8 mouse cellular contexts compared by ENCODE assay signal in the genomic region with DNA sequence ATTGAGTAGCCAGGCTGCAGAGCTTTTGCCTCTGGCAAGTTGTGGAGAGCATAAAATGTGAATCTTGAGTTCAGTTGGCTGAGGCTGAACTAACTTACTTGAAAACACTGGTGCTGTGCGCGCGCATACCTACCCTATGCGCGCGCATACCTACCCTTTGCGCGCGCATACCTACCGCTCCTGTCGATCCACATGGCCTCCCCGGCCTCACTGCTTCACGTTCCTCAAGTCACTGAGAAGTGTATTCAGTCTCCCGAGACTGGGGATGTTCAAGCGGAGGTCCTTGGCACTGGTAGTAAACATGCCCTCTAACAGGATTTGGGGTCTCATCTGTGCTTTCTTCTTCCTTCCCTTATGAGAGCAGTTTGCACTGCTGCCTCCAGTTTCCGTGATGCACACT. TPM values are rescaled to one million over a fixed set of nuclear protein-coding genes. Genes with fewer than 3 reads are reported as not detected.
DNase-seq lines count a peak whose midpoint lies in the region; ATAC-seq lines count a peak whose summit lies in the region.

No protein-coding gene starts in this region.

- no peaks in the 10 kb centered on the region for H3K27me3 ChIP-seq in megakaryocyte, embryonic 14.5 days (replicated peaks)
- H3K27me3 ChIP-seq in midbrain, embryonic 14.5 days (ENCODE audit: control insufficient read depth, insufficient read depth, low read length): no peaks in the 10 kb centered on the region

- no peak overlapping the region for H3K27ac ChIP-seq in midbrain, embryonic 14.5 days (replicated peaks; ENCODE audit: low read depth, low read length)

- peaks cover 95% of the 10 kb centered on the region for H3K36me3 ChIP-seq in megakaryocyte, embryonic 14.5 days (replicated peaks; ENCODE audit: low read length)
- peaks cover 18% of the 10 kb centered on the region for H3K36me3 ChIP-seq in midbrain, embryonic 14.5 days (ENCODE audit: control insufficient read depth, insufficient read depth, low read length)

- peak; percentile 78 for DNase-seq in embryo, embryonic 11 days
- no peak for DNase-seq in midbrain, embryonic 14.5 days
- no peak for DNase-seq in adrenal gland, postnatal 4 days (ENCODE audit: low spot score in 2 of 2)
- no peak for DNase-seq in cerebellum, postnatal 10 days

- peak overlapping the region; percentile 57 for H3K4me3 ChIP-seq in megakaryocyte, embryonic 14.5 days (replicated peaks)
- no peak overlapping the region for H3K4me3 ChIP-seq in midbrain, embryonic 14.5 days (replicated peaks; ENCODE audit: low read depth, low read length)

- ATAC-seq in megakaryocyte, adult 5-6 weeks (ENCODE audit: poor library complexity, severe bottlenecking): no peak
- peak; percentile 28 for ATAC-seq in inflammation-experienced regulatory T-cells, adult 6 months
- ATAC-seq in midbrain, embryonic 14.5 days (ENCODE audit: low FRiP score, low TSS enrichment): no peak
- no peak for ATAC-seq in erythroid progenitor cell, adult 5-6 weeks (replicated peaks; ENCODE audit: low FRiP score, poor library complexity, severe bottlenecking)

- no peak overlapping the region for H3K9ac ChIP-seq in midbrain, embryonic 14.5 days (replicated peaks; ENCODE audit: low read length)

- 30% methylated on average over 16 of the region's 16 CpGs for WGBS in midbrain, embryonic 14.5 days

- H3K4me2 ChIP-seq in midbrain, embryonic 14.5 days (ENCODE audit: low read length): peak overlapping the region; percentile 21

- H3K4me1 ChIP-seq in megakaryocyte, embryonic 14.5 days: peaks cover 42% of the 10 kb centered on the region
- no peaks in the 10 kb centered on the region for H3K4me1 ChIP-seq in midbrain, embryonic 14.5 days (ENCODE audit: control insufficient read depth, insufficient read depth, low read length)

- no peaks in the 10 kb centered on the region for H3K9me3 ChIP-seq in megakaryocyte, embryonic 14.5 days
- H3K9me3 ChIP-seq in midbrain, embryonic 14.5 days (ENCODE audit: control insufficient read depth, low read length): no peaks in the 10 kb centered on the region

RNA-seq across cellular contexts. Expression of a gene that starts 32.8 kb away (rescaled TPM):
- polyA plus RNA-seq in megakaryocyte, embryonic 14.5 days (2012; ENCODE audit: insufficient read depth, low replicate concordance): 0.85 TPM in 1 of 2 replicates, not detected in the other
- total RNA-seq in megakaryocyte, adult 5-6 weeks (2015): not detected in 2 replicates
- total RNA-seq in megakaryocyte, adult 5-6 weeks (2017): not detected in 2 replicates
- under 1 TPM; 0.07 to 0.20 (median 0.17) TPM for polyA plus RNA-seq in inflammation-experienced regulatory T-cells, adult 6 months (2017; shearing (Covaris generic))
- 0.09 TPM in 1 of 2 replicates, not detected in the other for polyA plus RNA-seq in midbrain, embryonic 14.5 days (2014; fragmentation: Nextera tagmentation; extraction: Ambion mirVana)
- total RNA-seq in erythroid progenitor cell, adult 5-6 weeks (2015; ENCODE audit: low replicate concordance): not detected in 2 replicates
- total RNA-seq in erythroid progenitor cell, adult 5-6 weeks (2017; ENCODE audit: low replicate concordance): 0.51 TPM in 1 of 2 replicates, not detected in the other
- total RNA-seq in adrenal gland, postnatal 4 days (2021): under 1 TPM in 1 of 2 experiments, not detected in 1; 0.08 TPM

RNA-seq across cellular contexts. Expression of a gene that starts 42.1 kb away (rescaled TPM):
- polyA plus RNA-seq in megakaryocyte, embryonic 14.5 days (2012; ENCODE audit: insufficient read depth, low replicate concordance): 37.0 and 41.7 TPM in 2 replicates
- total RNA-seq in megakaryocyte, adult 5-6 weeks (2015): 21.5 and 25.4 TPM in 2 replicates
- total RNA-seq in megakaryocyte, adult 5-6 weeks (2017): 20.7 and 24.0 TPM in 2 replicates
- polyA plus RNA-seq in inflammation-experienced regulatory T-cells, adult 6 months (2017; shearing (Covaris generic)): 10 to 100 TPM; 34.8 to 38.2 (median 36.5) TPM
- 26.8 and 47.1 TPM in 2 replicates for polyA plus RNA-seq in midbrain, embryonic 14.5 days (2014; fragmentation: Nextera tagmentation; extraction: Ambion mirVana)
- total RNA-seq in erythroid progenitor cell, adult 5-6 weeks (2015; ENCODE audit: low replicate concordance): 10.5 and 22.7 TPM in 2 replicates
- total RNA-seq in erythroid progenitor cell, adult 5-6 weeks (2017; ENCODE audit: low replicate concordance): 8.8 and 11.7 TPM in 2 replicates
- 10 to 100 TPM; 36.8 to 37.0 TPM for total RNA-seq in adrenal gland, postnatal 4 days (2021)
